Mouse (Mus musculus): ENCODE measurements at regions not wholly inside any gene's neighbourhood (a gene's known extent, or its start where the extent isn't known, plus 50 kb on each side); places are given as distances from the start of the nearest gene placed in this dataset.

DNA sequence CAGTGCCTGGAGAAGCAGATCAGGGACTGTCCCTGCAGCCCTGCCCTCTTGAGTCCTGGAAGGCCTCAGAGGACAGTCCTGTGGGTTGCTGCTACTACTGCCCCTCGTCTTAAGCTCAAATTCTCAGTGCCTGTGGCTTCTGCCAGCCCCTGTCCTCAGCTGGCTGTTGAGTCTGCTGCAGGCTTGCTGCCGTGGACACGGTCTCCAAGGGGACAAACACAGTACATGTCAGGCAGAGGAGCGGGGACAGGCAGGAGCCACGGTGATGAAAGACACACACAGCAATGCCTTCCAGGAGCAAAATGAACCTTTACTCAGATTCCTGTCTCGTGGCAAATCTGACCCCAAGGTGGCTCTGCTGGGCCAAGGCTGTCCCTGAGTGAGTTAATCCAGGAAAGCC lies 107.7 kb downstream of the H2al1j start:
- Histone ChIP-seq H3K4me1 (peaks cover 13% of the 10 kb centered on the region), H3K27me3 (peaks cover 14% of the 10 kb centered on the region), H3K4me2 (replicated peaks) (no peak overlapping the region), H3K9me3 (replicated peaks) (no peaks in the 10 kb centered on the region), H3K4me3 (replicated peaks) (no peak overlapping the region), H3K9ac (no peak overlapping the region), H3K36me3 (no peaks in the 10 kb centered on the region), H3K27ac (replicated peaks) (no peak overlapping the region)
- WGBS: 62% methylated on average over 6 of the region's 6 CpGs
- no peak for ATAC-seq (ENCODE audit: insufficient number of reproducible peaks, low FRiP score, low TSS enrichment, low read depth)

DNA sequence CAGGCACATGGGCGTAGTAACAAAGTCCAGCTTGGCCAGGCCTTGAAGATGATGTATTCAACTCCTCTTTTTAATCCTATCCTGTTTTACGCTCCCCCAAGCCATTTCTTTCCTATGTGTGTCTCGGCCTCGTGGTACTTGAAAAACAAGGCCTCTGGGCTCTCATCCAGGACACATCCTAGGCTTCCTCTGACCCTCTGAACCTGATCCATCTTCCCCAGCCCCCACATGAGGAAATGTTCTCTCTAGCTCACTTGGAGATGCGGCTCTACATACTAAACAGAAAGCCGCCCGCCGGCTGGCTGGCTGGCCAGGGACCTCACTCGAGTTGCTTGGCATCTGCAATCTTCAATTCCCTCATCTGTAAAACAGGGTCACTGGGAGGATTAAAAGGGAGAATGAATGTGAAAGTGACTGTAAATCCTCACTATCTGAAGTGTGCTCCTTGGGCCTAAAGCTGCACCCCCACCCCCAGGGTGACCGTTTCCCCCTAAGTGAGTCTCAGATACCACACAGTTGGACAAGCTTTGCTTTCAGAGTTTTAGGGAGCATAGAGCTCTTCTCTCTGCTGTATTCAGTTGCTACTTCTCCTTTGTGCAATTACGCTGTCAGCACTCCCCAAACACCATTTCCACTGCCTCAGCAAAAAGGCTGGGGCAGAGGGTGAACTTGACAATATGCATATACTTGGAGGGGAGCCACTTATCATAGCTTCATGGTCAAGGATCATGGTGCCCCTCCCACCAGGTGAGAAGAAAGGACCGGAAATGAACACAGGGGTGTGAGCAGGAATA lies 109.7 kb downstream of the H2al1j start:
- H3K27me3 ChIP-seq: peaks cover 8% of the 10 kb centered on the region; the same call in 1 of the 2 replicates
- H3K27ac ChIP-seq (replicated peaks): no peak overlapping the region
- no peak overlapping the region for H3K4me2 ChIP-seq (replicated peaks)
- WGBS: 52% methylated on average over 12 of the region's 12 CpGs
- H3K4me3 ChIP-seq (replicated peaks): no peak overlapping the region
- no peaks in the 10 kb centered on the region for H3K9me3 ChIP-seq (replicated peaks)
- peaks cover 12% of the 10 kb centered on the region for H3K4me1 ChIP-seq
- H3K36me3 ChIP-seq: no peaks in the 10 kb centered on the region
- H3K9ac ChIP-seq: no peak overlapping the region
- no peak for ATAC-seq (ENCODE audit: insufficient number of reproducible peaks, low FRiP score, low TSS enrichment, low read depth)

DNA sequence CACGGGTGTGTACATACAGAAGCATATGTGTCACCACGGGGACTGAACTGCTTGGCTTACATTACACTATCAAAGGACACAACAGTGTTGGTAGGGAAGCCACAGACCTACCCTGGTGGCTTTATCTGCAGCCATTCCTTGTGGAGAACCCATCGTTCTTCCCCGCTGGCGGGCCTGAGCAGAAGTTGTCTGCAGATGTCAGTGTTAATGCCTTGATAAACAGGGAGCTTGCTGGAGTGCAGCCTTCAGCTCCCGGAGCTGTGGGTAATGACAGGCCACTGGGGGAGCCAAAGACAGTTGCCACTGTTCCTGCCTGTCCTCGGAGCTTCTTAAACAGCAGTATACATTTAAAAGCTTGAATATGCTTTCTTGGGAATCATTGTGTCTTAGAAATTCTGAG lies 115.9 kb downstream of the H2al1j start:
- Histone ChIP-seq H3K27ac (replicated peaks) (no peak overlapping the region), H3K9ac (no peak overlapping the region), H3K4me1 (no peaks in the 10 kb centered on the region), H3K27me3 (peaks cover 8% of the 10 kb centered on the region), H3K9me3 (replicated peaks) (no peaks in the 10 kb centered on the region), H3K36me3 (no peaks in the 10 kb centered on the region), H3K4me3 (replicated peaks) (no peak overlapping the region), H3K4me2 (replicated peaks) (no peak overlapping the region)
- 49% methylated on average over 7 of the region's 7 CpGs for WGBS
- ATAC-seq (ENCODE audit: insufficient number of reproducible peaks, low FRiP score, low TSS enrichment, low read depth): no peak

DNA sequence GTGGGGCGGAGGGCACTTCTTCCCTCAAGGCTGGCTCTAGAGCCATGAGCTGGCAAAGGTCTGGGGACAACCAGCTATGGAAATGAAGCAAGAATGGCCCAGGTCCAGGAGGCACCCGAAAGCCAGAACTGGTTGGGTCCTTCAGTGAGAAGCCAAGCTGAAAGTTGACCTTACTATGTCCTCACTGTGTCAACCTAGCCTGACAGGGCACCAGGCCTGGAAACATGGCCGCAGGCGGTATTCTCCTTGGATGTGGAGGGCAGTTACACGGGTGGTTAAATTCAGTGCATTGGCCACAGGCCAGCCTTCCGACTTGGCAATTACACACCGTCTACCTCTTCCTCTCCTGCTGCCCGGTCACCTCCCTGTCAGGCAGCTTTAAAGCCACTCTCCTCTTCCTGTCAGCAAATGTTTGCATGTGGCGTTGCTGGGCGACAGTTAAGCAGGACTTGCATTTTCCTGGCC lies 116.7 kb downstream of the H2al1j start:
- no peaks in the 10 kb centered on the region for H3K9me3 ChIP-seq (replicated peaks)
- WGBS: 61% methylated on average over 10 of the region's 10 CpGs
- no peak overlapping the region for H3K9ac ChIP-seq
- H3K4me3 ChIP-seq (replicated peaks): no peak overlapping the region
- no peak for ATAC-seq (ENCODE audit: insufficient number of reproducible peaks, low FRiP score, low TSS enrichment, low read depth)
- H3K36me3 ChIP-seq: no peaks in the 10 kb centered on the region
- H3K4me1 ChIP-seq: no peaks in the 10 kb centered on the region
- H3K4me2 ChIP-seq (replicated peaks): no peak overlapping the region
- H3K27me3 ChIP-seq: peaks cover 8% of the 10 kb centered on the region
- no peak overlapping the region for H3K27ac ChIP-seq (replicated peaks)

DNA sequence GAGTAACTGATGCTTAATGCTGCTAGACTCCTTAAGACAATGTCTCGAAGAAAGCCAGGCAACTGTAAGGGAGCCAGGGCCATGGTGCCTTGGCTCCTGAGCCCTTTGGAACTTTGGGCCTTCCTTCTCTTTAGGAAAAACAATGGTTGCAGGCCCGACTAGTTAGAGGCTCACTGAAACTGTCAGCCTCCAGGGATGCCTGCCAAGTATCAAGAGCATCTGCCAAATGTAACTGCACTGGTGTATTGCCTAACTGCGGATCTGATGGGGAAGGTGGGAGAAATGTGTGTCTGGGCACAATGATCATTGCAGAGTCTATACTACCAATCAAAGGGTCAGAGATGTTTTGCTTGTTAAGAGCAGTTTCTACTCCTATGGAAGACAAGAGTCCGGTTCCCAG lies 121.1 kb downstream of the H2al1j start:
- 68% methylated on average over 4 of the region's 4 CpGs for WGBS
- Histone ChIP-seq H3K9ac (no peak overlapping the region), H3K4me1 (no peaks in the 10 kb centered on the region), H3K27me3 (peaks cover 4% of the 10 kb centered on the region), H3K4me3 (replicated peaks) (no peak overlapping the region), H3K9me3 (replicated peaks) (no peaks in the 10 kb centered on the region), H3K4me2 (replicated peaks) (no peak overlapping the region), H3K36me3 (no peaks in the 10 kb centered on the region), H3K27ac (replicated peaks) (no peak overlapping the region)
- no peak for ATAC-seq (ENCODE audit: insufficient number of reproducible peaks, low FRiP score, low TSS enrichment, low read depth)

DNA sequence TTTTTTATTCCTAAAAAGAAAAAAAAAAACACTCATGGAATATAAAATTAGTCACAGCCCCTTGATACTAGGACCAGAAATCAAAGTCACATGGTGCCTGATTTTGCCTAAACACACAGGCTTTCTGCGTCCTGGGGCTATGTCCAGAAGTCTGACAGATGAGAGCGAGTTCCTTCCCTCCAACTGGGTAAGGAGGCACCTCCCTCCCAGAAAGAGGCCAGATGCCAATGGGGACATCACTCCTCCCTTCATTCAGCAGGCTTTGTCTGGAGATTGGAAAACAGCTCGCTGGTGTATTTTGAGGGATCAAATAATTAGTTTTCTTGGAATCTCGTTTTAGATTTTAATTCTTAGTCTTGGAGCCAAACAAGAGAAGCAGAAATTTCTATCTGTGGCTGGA lies 130.9 kb downstream of the H2al1j start:
- Histone ChIP-seq H3K4me1 (no peaks in the 10 kb centered on the region; the same call in 1 of the 2 replicates), H3K27me3 (peaks cover 1% of the 10 kb centered on the region; the same call in 1 of the 2 replicates), H3K4me3 (replicated peaks) (no peak overlapping the region), H3K9me3 (replicated peaks) (no peaks in the 10 kb centered on the region), H3K9ac (no peak overlapping the region), H3K36me3 (no peaks in the 10 kb centered on the region), H3K27ac (replicated peaks) (no peak overlapping the region), H3K4me2 (replicated peaks) (no peak overlapping the region)
- WGBS: 41% methylated on average over 4 of the region's 4 CpGs
- no peak for ATAC-seq (ENCODE audit: insufficient number of reproducible peaks, low FRiP score, low TSS enrichment, low read depth)

DNA sequence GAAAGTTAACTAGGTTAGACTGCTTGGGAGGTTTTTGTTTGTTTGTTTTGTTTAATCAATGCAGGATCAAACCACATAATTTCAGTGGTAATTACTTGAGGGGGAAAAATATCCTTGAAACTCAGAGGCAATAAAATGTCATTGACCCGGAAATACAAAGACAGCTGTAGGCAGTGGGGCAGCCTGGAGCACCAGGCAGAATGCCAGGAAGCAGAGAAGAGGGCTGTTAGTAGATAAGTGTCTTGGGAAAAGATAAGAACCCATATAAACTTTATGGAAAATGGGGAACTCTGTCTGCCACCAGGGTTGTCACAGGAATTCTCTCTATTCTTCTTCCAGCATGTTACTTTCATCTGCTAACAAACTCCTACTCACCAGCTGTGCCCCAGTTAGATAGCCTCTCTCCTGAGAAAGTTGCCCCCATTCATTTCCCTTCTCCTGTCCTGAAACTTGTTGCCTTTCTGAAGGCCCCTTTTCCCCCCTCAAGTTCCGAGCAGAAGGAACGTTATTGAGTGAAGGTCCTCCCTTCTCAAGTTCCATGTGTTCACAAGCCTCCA lies 136.4 kb downstream of the H2al1j start:
- Histone ChIP-seq H3K27ac (replicated peaks) (no peak overlapping the region), H3K9ac (no peak overlapping the region), H3K4me2 (replicated peaks) (no peak overlapping the region), H3K9me3 (replicated peaks) (no peaks in the 10 kb centered on the region), H3K36me3 (no peaks in the 10 kb centered on the region), H3K4me3 (replicated peaks) (no peak overlapping the region), H3K4me1 (no peaks in the 10 kb centered on the region), H3K27me3 (peaks cover 17% of the 10 kb centered on the region)
- 28% methylated on average over 3 of the region's 3 CpGs for WGBS
- no peak for ATAC-seq (ENCODE audit: insufficient number of reproducible peaks, low FRiP score, low TSS enrichment, low read depth)

DNA sequence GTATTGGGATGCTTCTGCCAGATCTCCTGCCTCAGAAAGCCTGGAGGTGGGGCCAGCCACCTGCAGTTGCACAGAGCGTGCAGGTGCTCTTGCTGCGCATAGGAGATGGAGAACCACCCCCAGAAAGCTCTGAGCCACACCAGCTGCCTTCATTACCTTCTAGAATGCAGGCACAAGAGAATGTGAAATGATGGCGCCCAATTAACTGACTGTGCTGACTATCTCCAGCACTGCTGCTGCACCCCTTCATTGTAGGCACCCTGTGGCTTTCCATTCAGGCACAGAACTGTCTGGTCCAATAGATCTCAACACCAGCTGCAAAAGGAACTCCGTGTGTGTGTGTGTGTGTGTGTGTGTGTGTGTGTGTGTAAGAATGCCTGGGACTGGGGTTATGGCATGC lies 138.6 kb downstream of the H2al1j start:
- Histone ChIP-seq H3K36me3 (no peaks in the 10 kb centered on the region), H3K4me2 (replicated peaks) (no peak overlapping the region), H3K4me3 (replicated peaks) (no peak overlapping the region), H3K27ac (replicated peaks) (no peak overlapping the region), H3K9me3 (replicated peaks) (no peaks in the 10 kb centered on the region), H3K27me3 (peaks cover 17% of the 10 kb centered on the region), H3K9ac (no peak overlapping the region), H3K4me1 (no peaks in the 10 kb centered on the region)
- 66% methylated on average over 4 of the region's 4 CpGs for WGBS
- ATAC-seq (ENCODE audit: insufficient number of reproducible peaks, low FRiP score, low TSS enrichment, low read depth): no peak

DNA sequence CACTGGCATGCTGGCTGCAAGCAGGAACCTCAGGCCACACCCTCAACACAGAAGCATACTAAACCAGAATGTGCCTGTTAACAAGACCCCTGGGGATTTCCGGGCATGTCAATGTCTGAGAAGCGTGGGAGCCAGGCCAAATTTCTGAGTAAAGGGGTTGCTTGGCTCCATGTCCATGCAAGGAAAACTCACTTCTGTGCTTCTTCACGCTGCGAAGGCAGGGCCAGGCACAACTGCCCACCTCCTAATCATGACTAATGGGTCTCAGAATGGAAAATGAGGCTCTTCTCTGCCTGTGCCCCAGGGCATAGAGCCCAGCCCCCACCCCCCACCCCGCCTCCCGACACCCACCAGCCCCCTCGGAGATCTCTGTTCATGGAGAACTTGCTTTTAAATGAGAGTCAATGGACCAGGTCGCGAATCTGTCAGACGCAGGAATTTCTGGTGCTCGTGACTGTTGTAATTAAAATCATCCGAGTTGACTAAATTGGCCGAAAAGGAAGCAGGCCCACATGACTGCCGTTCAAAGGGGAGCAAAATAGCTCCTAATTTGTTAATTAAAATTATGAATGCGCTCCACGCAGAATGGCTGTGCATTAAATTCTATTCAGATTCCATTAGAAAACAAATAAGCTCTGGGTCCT lies 152.2 kb downstream of the H2al1j start:
- Histone ChIP-seq H3K27ac (replicated peaks) (no peak overlapping the region), H3K4me3 (replicated peaks) (no peak overlapping the region), H3K4me1 (no peaks in the 10 kb centered on the region), H3K9me3 (replicated peaks) (no peaks in the 10 kb centered on the region), H3K27me3 (no peaks in the 10 kb centered on the region; the same call in 1 of the 2 replicates), H3K36me3 (no peaks in the 10 kb centered on the region), H3K4me2 (replicated peaks) (no peak overlapping the region), H3K9ac (no peak overlapping the region)
- no peak for ATAC-seq (ENCODE audit: insufficient number of reproducible peaks, low FRiP score, low TSS enrichment, low read depth)
- WGBS: 30% methylated on average over 16 of the region's 16 CpGs

DNA sequence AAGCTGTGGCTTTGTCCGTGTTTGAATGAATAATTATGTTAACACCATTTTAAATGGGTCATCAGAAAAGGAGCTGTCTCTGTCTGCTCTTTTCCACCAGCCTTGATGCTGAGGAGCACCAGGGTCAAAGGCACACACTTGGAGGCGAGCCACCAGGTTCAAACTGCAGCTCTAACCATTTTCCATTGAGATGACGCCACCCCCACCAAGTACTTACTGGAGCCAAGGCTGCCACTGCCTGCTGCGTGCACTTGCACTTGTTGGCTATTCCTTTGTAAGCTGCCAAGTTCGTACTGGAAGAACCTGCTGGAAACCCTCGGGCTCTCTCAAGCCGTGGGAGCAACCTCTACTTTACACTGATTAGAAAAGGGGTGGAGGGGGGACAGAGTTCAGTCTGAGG lies 154.5 kb downstream of the H2al1j start:
- Histone ChIP-seq H3K4me2 (replicated peaks) (no peak overlapping the region), H3K36me3 (no peaks in the 10 kb centered on the region), H3K9me3 (replicated peaks) (no peaks in the 10 kb centered on the region), H3K27ac (replicated peaks) (no peak overlapping the region), H3K9ac (no peak overlapping the region), H3K4me1 (peaks cover 5% of the 10 kb centered on the region), H3K27me3 (no peaks in the 10 kb centered on the region; the same call in 1 of the 2 replicates), H3K4me3 (replicated peaks) (no peak overlapping the region)
- WGBS: 62% methylated on average over 7 of the region's 7 CpGs
- no peak for ATAC-seq (ENCODE audit: insufficient number of reproducible peaks, low FRiP score, low TSS enrichment, low read depth)

DNA sequence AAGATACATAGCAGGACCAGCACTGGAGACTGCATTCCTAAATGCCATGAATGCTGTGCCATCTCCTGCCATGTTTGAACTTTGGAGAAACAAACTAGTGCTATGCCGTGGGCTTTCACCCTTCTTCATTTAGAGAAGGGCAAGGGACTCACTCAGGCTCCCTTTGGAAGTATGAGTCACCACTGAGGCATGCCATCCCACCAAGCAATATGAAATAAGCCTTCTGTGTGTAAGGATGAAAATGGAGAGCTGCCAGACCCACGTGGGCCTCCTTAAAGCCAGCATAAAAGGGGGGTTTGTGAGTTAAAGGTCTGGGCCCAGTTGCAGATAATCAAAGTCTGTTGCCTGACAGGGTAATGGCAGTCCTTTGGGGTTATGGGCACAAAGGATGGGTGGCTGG lies 159.0 kb downstream of the H2al1j start:
- H3K27ac ChIP-seq (replicated peaks): no peak overlapping the region
- no peaks in the 10 kb centered on the region for H3K36me3 ChIP-seq
- H3K4me2 ChIP-seq (replicated peaks): no peak overlapping the region
- peaks cover 18% of the 10 kb centered on the region for H3K4me1 ChIP-seq
- WGBS: 11% methylated on average over 2 of the region's 2 CpGs
- no peaks in the 10 kb centered on the region; the same call in 1 of the 2 replicates for H3K27me3 ChIP-seq
- H3K9me3 ChIP-seq (replicated peaks): no peaks in the 10 kb centered on the region
- no peak overlapping the region for H3K9ac ChIP-seq
- no peak overlapping the region for H3K4me3 ChIP-seq (replicated peaks)
- ATAC-seq (ENCODE audit: insufficient number of reproducible peaks, low FRiP score, low TSS enrichment, low read depth): 0 out of 2 replicates have a peak, but pooled peaks have one; percentile 47
